Mouse (Mus musculus) heart, postnatal 4 days (tissue): ENCODE measurements around the gene Lypd4. TPM values are rescaled to one million over a fixed set of nuclear protein-coding genes. Genes with fewer than 3 reads are reported as not detected.
"Not testable (repeated sequence)": the region's sequence is repeated elsewhere in the genome, so short reads cannot be mapped to it uniquely, and the experiment has no call there.

Source experiments
- DNase-seq: peaks from one replicate; pipeline ENCODE4 v3.0.0; 2021
- total RNA-seq, 2 experiments: library from RNA; stranded (reverse); gene quantifications; 2 replicates each; pipeline ENCODE4 v1.2.3; 2021

Lypd4 gene
- total RNA-seq, 2 experiments from 2014 or later: not detected

DNA sequence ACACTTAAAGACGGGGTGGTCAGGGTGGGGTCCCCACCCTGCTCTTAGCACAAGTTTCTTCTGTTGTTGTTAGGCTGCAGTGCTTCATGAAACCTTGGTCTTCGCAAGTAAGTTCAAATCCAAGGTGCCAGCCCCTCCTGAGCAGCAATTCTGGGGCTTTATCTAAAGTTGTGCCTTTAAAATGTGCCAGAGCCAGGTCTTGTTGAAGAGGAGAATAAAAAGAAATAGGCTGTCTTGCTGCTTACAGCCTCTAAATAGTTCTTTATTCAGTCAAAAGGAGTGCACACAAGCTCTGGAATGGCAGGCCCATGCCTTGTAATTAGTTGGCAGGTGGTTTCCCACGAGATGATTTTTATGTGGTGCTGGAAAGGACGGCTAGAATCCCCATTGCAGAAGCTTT, 17.4 kb upstream of the Lypd4 start:
- DNase-seq: no peak

GRCm38 (mm10) chr7:24886308-24886633, 16.5 kb upstream of the Lypd4 start:
- DNase-seq: peak; percentile 28

- DNase-seq: no peak
Measured at GRCm38 (mm10) chr7:24885468-24886307, 15.9 kb upstream of the Lypd4 start.

DNA sequence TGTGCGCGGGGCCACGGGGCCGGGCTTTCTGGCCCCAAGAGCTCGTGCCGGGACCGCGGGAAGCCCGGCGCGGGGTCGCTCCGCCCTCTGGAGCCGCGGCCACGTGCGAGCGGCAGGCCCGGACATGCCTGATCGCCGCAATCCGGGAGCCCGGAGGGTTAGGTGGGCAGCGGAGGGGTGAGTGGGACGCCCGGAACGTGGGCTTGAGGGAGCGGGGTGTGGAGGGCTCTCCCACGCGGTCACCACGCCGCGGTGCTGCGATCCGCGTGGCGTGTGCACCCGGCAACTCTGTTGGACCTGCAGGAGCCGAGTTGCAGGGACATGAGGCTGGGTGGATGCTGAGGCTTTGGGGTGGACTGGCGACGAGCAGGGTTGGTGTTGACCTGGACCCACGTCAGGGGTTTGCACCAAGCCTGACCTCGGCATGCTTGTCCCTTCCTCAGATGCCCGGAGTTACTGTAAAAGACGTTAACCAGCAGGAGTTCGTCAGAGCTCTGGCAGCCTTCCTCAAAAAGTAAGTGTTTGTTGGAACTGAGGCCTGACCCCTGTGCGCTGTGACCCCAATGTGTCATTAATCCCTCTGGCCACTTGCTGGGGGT, 15.1 kb upstream of the Lypd4 start:
- no peak for DNase-seq

- peak; percentile 99 for DNase-seq
Measured at GRCm38 (mm10) chr7:24883896-24884692, 14.4 kb upstream of the Lypd4 start, which contains the start of gene Rps19. Gene Rps19 (plus strand): TSS chr7:24884371.

DNA sequence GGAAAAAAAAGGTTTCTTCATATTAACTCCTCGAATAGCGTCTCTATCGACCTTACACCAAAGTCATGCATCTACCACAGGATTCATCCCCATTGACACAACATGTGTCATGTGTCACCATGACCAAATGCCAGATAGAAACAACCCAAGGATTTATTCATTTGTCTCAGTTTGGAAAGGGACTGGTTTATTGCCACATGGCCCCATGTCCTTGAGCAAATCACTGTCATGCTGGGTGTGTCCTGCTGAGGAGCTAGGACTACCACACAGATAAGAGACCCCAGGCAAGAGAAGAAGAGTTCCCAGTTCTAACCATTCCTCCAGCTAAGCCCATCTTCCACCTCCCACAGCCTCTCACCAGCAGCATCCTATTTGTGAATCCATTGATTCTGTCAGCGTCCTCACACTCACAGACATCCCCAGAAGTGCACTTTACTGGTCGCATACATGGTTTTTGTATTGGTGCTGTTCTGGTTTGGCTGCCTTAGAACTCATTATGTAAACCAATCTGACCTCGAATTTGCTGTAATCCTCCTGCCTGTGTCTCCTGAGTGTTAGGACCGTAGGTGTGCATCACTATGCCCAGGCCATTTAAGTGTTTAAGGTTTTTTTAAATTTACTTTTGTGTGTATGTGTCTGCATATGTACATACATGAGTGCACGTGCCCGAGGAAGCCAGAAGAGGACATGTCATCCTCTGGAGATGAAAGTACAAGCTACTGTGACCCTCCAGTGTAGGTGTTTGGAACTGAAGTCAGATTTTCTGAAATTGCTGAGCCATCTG, 12.9 kb upstream of the Lypd4 start:
- DNase-seq: no peak

GRCm38 (mm10) chr7:24879620-24880019, 9.9 kb upstream of the Lypd4 start:
- DNase-seq: no peak

- DNase-seq: no peak
Measured at GRCm38 (mm10) chr7:24877588-24877987, 7.8 kb upstream of the Lypd4 start.

- DNase-seq: no peak
Measured at GRCm38 (mm10) chr7:24869080-24869479, 661 bp downstream of the Lypd4 start.

GRCm38 (mm10) chr7:24864156-24864555, 5.6 kb downstream of the Lypd4 start:
- DNase-seq: no peak

GRCm38 (mm10) chr7:24862853-24863252, 6.9 kb downstream of the Lypd4 start:
- DNase-seq: no peak

- DNase-seq: no peak
Measured at GRCm38 (mm10) chr7:24861913-24862312, 7.8 kb downstream of the Lypd4 start, which contains the start of gene Gm9844. Gene Gm9844 (plus strand): TSS chr7:24862213.

GRCm38 (mm10) chr7:24859234-24859633, 10.5 kb downstream of the Lypd4 start:
- DNase-seq: no peak

DNA sequence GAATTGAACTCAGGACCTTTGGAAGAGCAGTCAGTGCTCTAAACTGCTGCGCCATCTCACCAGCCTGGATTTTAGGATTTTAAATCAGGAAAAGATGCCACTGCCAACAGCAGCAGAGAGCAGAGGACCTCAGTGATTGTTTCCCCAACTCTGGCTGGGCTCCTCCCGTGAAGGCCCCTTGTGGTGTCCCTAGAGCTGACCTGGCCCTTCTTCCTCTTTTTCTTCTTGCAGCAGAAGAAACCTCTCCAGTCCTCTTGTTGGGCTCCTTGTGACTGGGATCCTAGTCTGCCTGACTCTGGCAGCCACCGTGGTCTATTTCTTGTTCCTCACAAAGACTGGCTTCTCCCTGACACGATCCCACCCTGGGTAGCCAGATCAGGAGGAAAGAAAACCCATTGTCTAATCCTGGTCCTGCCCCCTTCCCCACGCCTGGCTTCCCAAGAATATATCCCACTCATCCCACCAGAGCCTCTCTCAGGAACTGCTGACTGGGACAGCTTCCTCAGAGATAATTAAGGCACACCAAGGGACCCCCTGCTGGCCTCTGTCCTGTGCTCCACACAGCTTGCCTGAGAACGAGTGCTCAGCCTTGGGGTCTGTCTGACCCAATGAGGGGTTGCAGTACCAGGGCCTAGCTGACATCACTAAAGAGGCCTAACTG, 13.2 kb downstream of the Lypd4 start:
- no peak for DNase-seq

GRCm38 (mm10) chr7:24853695-24854094, 16.0 kb downstream of the Lypd4 start:
- DNase-seq: no peak

- DNase-seq: no peak
Measured at GRCm38 (mm10) chr7:24853233-24853563, 16.5 kb downstream of the Lypd4 start.

- DNase-seq: no peak
Measured at GRCm38 (mm10) chr7:24852557-24853232, 17.0 kb downstream of the Lypd4 start.

DNA sequence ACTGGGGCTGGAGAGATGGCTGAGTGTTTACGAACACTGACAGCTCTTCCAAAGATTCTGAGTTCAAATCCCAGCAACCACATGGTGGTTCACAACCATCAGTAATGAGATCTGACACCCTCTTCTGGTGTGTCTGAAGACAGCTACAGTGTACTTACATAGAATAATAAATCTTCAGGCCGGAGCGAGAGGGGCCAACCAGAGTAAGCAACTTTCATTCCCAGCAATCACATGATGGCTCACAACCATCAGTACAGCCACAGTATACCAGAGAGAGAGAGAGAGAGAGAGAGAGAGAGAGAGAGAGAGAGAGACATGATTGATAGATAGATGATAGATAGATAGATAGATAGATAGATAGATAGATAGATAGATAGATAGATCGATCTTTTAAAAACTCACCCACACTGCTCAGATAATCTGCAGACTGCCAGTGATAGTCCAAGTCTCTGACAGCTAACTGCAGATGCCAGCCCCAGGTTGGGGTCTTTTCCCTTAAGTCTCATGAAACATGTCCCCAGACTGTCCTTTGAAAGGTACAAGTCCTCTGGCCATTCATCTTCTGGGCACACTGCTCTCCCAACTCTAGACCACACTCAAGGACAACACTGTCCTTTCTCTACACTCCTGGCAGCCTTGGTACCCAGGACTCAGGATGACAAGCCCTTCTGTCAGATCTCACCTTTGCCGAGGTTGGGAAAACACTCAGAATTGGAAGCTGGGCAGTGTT, 18.0 kb downstream of the Lypd4 start:
- no peak for DNase-seq

- no peak for DNase-seq
Measured at GRCm38 (mm10) chr7:24850899-24851303, 18.8 kb downstream of the Lypd4 start.

- no peak for DNase-seq
Measured at GRCm38 (mm10) chr7:24850162-24850561, 19.6 kb downstream of the Lypd4 start.

DNA sequence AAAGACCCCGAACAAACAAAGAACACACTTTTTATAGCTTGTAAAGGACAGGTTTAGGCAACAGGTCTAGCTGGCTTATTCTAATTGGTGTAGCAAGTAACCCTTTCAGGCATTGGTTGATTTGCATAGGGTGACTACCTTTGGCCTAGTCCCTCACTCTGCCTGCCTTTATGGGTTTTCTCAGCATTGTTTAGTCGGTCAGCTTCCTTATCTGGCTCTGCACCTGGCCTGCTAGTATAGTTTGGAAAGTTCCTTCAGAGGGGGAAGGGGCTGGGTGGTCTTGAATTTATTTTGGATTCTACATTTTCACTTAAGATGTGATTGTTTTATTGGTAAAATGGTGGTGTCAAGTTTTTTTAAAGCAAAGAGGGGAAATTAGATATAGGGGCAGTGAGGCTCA, 23.2 kb downstream of the Lypd4 start:
- DNase-seq: not testable (repeated sequence)
